In genomic region chr2:65237610-65238170, GRCm38 (mm10) we compare ENCODE assay signal across 8 mouse cellular contexts. TPM values are rescaled to one million over a fixed set of nuclear protein-coding genes. Genes with fewer than 3 reads are reported as not detected.
DNase-seq lines count a peak whose midpoint lies in the region; ATAC-seq and TF ChIP-seq lines count a peak whose summit lies in the region.

No protein-coding gene starts in this region.

- no peaks in the 10 kb centered on the region for H3K4me1 ChIP-seq in ES-Bruce4 (ENCODE audit: control insufficient read depth, insufficient read depth, low read length)
- peaks cover 3% of the 10 kb centered on the region; the same call in 1 of the 2 replicates for H3K4me1 ChIP-seq in embryonic facial prominence, embryonic 14.5 days (ENCODE audit: control insufficient read depth, insufficient read depth, low read length)
- H3K4me1 ChIP-seq in hindbrain, embryonic 11.5 days (replicated peaks; ENCODE audit: control insufficient read depth, insufficient read depth, low read length), result peaks cover 2% of the 10 kb centered on the region; the same call in 1 of the 2 replicates
- peaks cover 5% of the 10 kb centered on the region; the same call in 1 of the 2 replicates for H3K4me1 ChIP-seq in limb, embryonic 14.5 days (ENCODE audit: control insufficient read depth, insufficient read depth, low read length)
- peaks cover 20% of the 10 kb centered on the region for H3K4me1 ChIP-seq in midbrain, embryonic 13.5 days (replicated peaks)

- DNase-seq in 3134 (ENCODE audit: extremely low read depth, insufficient read length, low spot score), result peak; percentile 78
- DNase-seq in embryonic facial prominence, embryonic 14.5 days (ENCODE audit: low spot score), result peak; percentile 19
- DNase-seq in hindbrain, embryonic 11.5 days (ENCODE audit: low spot score), result peak; percentile 51
- DNase-seq in limb, embryonic 14.5 days (ENCODE audit: low spot score), result peak; percentile 23
- peak; percentile 47 for DNase-seq in testis, postnatal 14 days (ENCODE audit: low spot score)
- DNase-seq in layer of hippocampus, postnatal 14 days (ENCODE audit: low spot score in 2 of 2), result no peak

- H3K4me2 ChIP-seq in embryonic facial prominence, embryonic 14.5 days (ENCODE audit: low read depth, low read length), result peak overlapping the region; percentile 99
- H3K4me2 ChIP-seq in hindbrain, embryonic 11.5 days (replicated peaks; ENCODE audit: low read depth, low read length), result peak overlapping the region; percentile 99
- peak overlapping the region; percentile 95 for H3K4me2 ChIP-seq in limb, embryonic 14.5 days (replicated peaks; ENCODE audit: low read depth, low read length, severe bottlenecking)
- H3K4me2 ChIP-seq in midbrain, embryonic 13.5 days (replicated peaks), result peak overlapping the region; percentile 98

- ATAC-seq in embryonic facial prominence, embryonic 14.5 days (ENCODE audit: low read depth), result no peak
- ATAC-seq in hindbrain, embryonic 11.5 days (ENCODE audit: low FRiP score), result peak; percentile 21
- peak; percentile 10; the same call in 1 of the 2 replicates for ATAC-seq in limb, embryonic 14.5 days (ENCODE audit: low FRiP score, low read depth)
- peak; percentile 4; the same call in 1 of the 2 replicates for ATAC-seq in midbrain, embryonic 13.5 days

- TF ChIP-seq CTCF in ES-Bruce4 (IDR thresholded peaks at IDR 0.05; ENCODE audit: low read depth, low read length), result no peak

- H3K4me3 ChIP-seq in ES-Bruce4 (ENCODE audit: low read depth, low read length), result peak overlapping the region; percentile 85
- peak overlapping the region; percentile 79 for H3K4me3 ChIP-seq in embryonic facial prominence, embryonic 14.5 days (ENCODE audit: low read depth, low read length)
- peak overlapping the region; percentile 68 for H3K4me3 ChIP-seq in hindbrain, embryonic 11.5 days (ENCODE audit: low read depth, low read length)
- peak overlapping the region; percentile 72 for H3K4me3 ChIP-seq in limb, embryonic 14.5 days (replicated peaks; ENCODE audit: low read length)
- peak overlapping the region; percentile 75 for H3K4me3 ChIP-seq in midbrain, embryonic 13.5 days (replicated peaks)

- peak overlapping the region; percentile 80 for H3K9ac ChIP-seq in ES-Bruce4 (ENCODE audit: low read depth, poor library complexity, severe bottlenecking)
- H3K9ac ChIP-seq in embryonic facial prominence, embryonic 14.5 days (ENCODE audit: low read depth, low read length), result peak overlapping the region; percentile 75
- H3K9ac ChIP-seq in hindbrain, embryonic 11.5 days (ENCODE audit: low read depth, low read length), result peak overlapping the region; percentile 65
- peak overlapping the region; percentile 64 for H3K9ac ChIP-seq in limb, embryonic 14.5 days (ENCODE audit: low read depth, low read length, severe bottlenecking)
- H3K9ac ChIP-seq in midbrain, embryonic 13.5 days (replicated peaks), result peak overlapping the region; percentile 74

- TF ChIP-seq POLR2A in ES-Bruce4 (IDR thresholded peaks at IDR 0.05; ENCODE audit: insufficient read depth, low read length), result no peak
- TF ChIP-seq POLR2A in limb, embryonic 14.5 days (IDR thresholded peaks at IDR 0.05; ENCODE audit: borderline replicate concordance, extremely low read depth, insufficient read depth, insufficient read length), result no peak

- peaks cover 18% of the 10 kb centered on the region for H3K27me3 ChIP-seq in ES-Bruce4 (ENCODE audit: control insufficient read depth, insufficient read depth, low read length, poor library complexity, severe bottlenecking)
- H3K27me3 ChIP-seq in embryonic facial prominence, embryonic 14.5 days (replicated peaks; ENCODE audit: control insufficient read depth, insufficient read depth, low read length), result 0 out of 2 replicates have a peak, but pooled peaks cover 8% of the 10 kb centered on the region
- H3K27me3 ChIP-seq in hindbrain, embryonic 11.5 days (ENCODE audit: control insufficient read depth, insufficient read depth, low read length), result peaks cover 4% of the 10 kb centered on the region
- peaks cover 10% of the 10 kb centered on the region for H3K27me3 ChIP-seq in limb, embryonic 14.5 days (ENCODE audit: control insufficient read depth, insufficient read depth, low read length)
- peaks cover 22% of the 10 kb centered on the region for H3K27me3 ChIP-seq in midbrain, embryonic 13.5 days

- no peak for TF ChIP-seq EP300 in ES-Bruce4 (IDR thresholded peaks at IDR 0.05; ENCODE audit: insufficient read depth, low read depth, low read length)

- H3K9me3 ChIP-seq in ES-Bruce4 (replicated peaks; ENCODE audit: control insufficient read depth, insufficient read depth, low read length, poor library complexity, severe bottlenecking), result no peaks in the 10 kb centered on the region
- no peaks in the 10 kb centered on the region for H3K9me3 ChIP-seq in embryonic facial prominence, embryonic 14.5 days (ENCODE audit: control insufficient read depth, low read length)
- H3K9me3 ChIP-seq in hindbrain, embryonic 11.5 days (ENCODE audit: control insufficient read depth, low read length), result no peaks in the 10 kb centered on the region
- H3K9me3 ChIP-seq in limb, embryonic 14.5 days (ENCODE audit: control insufficient read depth, low read length), result no peaks in the 10 kb centered on the region
- H3K9me3 ChIP-seq in midbrain, embryonic 13.5 days, result no peaks in the 10 kb centered on the region

- H3K36me3 ChIP-seq in ES-Bruce4 (ENCODE audit: control insufficient read depth, insufficient read depth, low read length, poor library complexity, severe bottlenecking), result no peaks in the 10 kb centered on the region
- no peaks in the 10 kb centered on the region for H3K36me3 ChIP-seq in embryonic facial prominence, embryonic 14.5 days (ENCODE audit: control insufficient read depth, insufficient read depth, low read length)
- no peaks in the 10 kb centered on the region for H3K36me3 ChIP-seq in hindbrain, embryonic 11.5 days (ENCODE audit: control insufficient read depth, insufficient read depth, low read length)
- H3K36me3 ChIP-seq in limb, embryonic 14.5 days (ENCODE audit: control insufficient read depth, insufficient read depth, low read length), result no peaks in the 10 kb centered on the region
- H3K36me3 ChIP-seq in midbrain, embryonic 13.5 days, result no peaks in the 10 kb centered on the region

- WGBS in embryonic facial prominence, embryonic 14.5 days, result under 1% methylated on average over 16 of the region's 22 CpGs
- WGBS in hindbrain, embryonic 11.5 days, result under 1% methylated on average over 20 of the region's 22 CpGs
- WGBS in limb, embryonic 14.5 days, result under 1% methylated on average over 20 of the region's 22 CpGs
- WGBS in midbrain, embryonic 13.5 days, result under 1% methylated on average over 22 of the region's 22 CpGs

- no peak overlapping the region for H3K27ac ChIP-seq in ES-Bruce4 (ENCODE audit: insufficient read depth, low read length)
- H3K27ac ChIP-seq in embryonic facial prominence, embryonic 14.5 days (replicated peaks; ENCODE audit: low read depth, low read length), result no peak overlapping the region
- no peak overlapping the region for H3K27ac ChIP-seq in hindbrain, embryonic 11.5 days (ENCODE audit: low read depth, low read length)
- 0 out of 2 replicates have a peak overlapping the region, but pooled peaks have one; percentile 50 for H3K27ac ChIP-seq in limb, embryonic 14.5 days (replicated peaks; ENCODE audit: low read depth, low read length)
- H3K27ac ChIP-seq in midbrain, embryonic 13.5 days, result no peak overlapping the region

RNA-seq across cellular contexts. Expression of gene Cobll1, which starts 1.5 kb away (rescaled TPM):
- polyA plus RNA-seq in ES-Bruce4 (2011; ENCODE audit: insufficient read depth, insufficient read length, low read depth, missing spikeins), result 7.4 and 7.7 TPM in 2 replicates
- polyA plus RNA-seq in embryonic facial prominence, embryonic 14.5 days (2014; fragmentation: Nextera tagmentation; extraction: Ambion mirVana), result 3.5 and 4.1 TPM in 2 replicates
- 2.2 and 3.3 TPM in 2 replicates for polyA plus RNA-seq in hindbrain, embryonic 11.5 days (2014; fragmentation: Nextera tagmentation; extraction: Ambion mirVana)
- 5.1 and 5.2 TPM in 2 replicates for polyA plus RNA-seq in limb, embryonic 14.5 days (2012; rRNA removed)
- 3.1 and 4.3 TPM in 2 replicates for polyA plus RNA-seq in limb, embryonic 14.5 days (2014; fragmentation: Nextera tagmentation; extraction: Ambion mirVana)
- 2.6 and 2.8 TPM in 2 replicates for polyA plus RNA-seq in midbrain, embryonic 13.5 days (2015; fragmentation: Nextera tagmentation; extraction: Ambion mirVana)
- 1 to 10 TPM; 7.8 to 9.1 TPM for total RNA-seq in layer of hippocampus, postnatal 14 days (2021)

Comparison
In these comparisons a context has a peak if more than half of its experiments do, and no peak if none do; other contexts are left out.
1. DNase-seq: peak in 3134 (single experiment), embryonic facial prominence, embryonic 14.5 days (single experiment), hindbrain, embryonic 11.5 days (single experiment), limb, embryonic 14.5 days (single experiment) and testis, postnatal 14 days (single experiment); none in layer of hippocampus, postnatal 14 days (0 of 2).
2. Peak in every context shown above with its lines, with median percentiles within 50 percentile points of each other: H3K4me3 ChIP-seq, H3K9ac ChIP-seq and H3K4me2 ChIP-seq.